Mouse (Mus musculus) lung, embryonic 14.5 days (tissue): ENCODE data around the gene Gm49320. TPM values are rescaled to one million over a fixed set of nuclear protein-coding genes. Genes with fewer than 3 reads are reported as not detected.

Experiments
- ATAC-seq: fragments of 200-750 bp; cut with Nextera tagmentation; 2 replicates; pipeline ENCODE4 v1.8.0; 2017; ENCODE audit warnings: mild to moderate bottlenecking, moderate TSS enrichment, moderate library complexity; ENCODE audit not compliant: insufficient read depth
- DNase-seq: peaks from one replicate; pipeline ENCODE4 v3.0.0-alpha.2; 2015
- H3K27ac ChIP-seq: fragments of 300-500 bp; sonication (generic); 2 replicates; pipeline ENCODE4 v1.5.1; 2014; ENCODE audit warnings: low read depth, mild to moderate bottlenecking, moderate library complexity
- H3K27me3 ChIP-seq: fragments of 300-500 bp; sonication (generic); 2 replicates; pipeline ENCODE4 v1.6.1; 2014; ENCODE audit warnings: low read length, control low read depth; ENCODE audit not compliant: insufficient read depth
- H3K36me3 ChIP-seq: fragments of 300-500 bp; sonication (generic); 2 replicates; pipeline ENCODE4 v1.6.1; 2014; ENCODE audit warnings: control low read depth; ENCODE audit not compliant: insufficient read depth
- H3K4me1 ChIP-seq: fragments of 300-500 bp; sonication (generic); 2 replicates; pipeline ENCODE4 v1.6.1; 2014; ENCODE audit warnings: antibody characterized with exemption, control low read depth; ENCODE audit not compliant: insufficient read depth
- H3K4me2 ChIP-seq: fragments of 300-500 bp; sonication (generic); 2 replicates; pipeline ENCODE4 v1.6.1; 2014; ENCODE audit warnings: mild to moderate bottlenecking
- H3K4me3 ChIP-seq: fragments of 300-500 bp; sonication (generic); 2 replicates; pipeline ENCODE4 v1.5.1; 2014; ENCODE audit warnings: low read depth, low read length
- H3K9ac ChIP-seq: fragments of 300-500 bp; sonication (generic); 2 replicates; pipeline ENCODE4 v1.6.1; 2014
- H3K9me3 ChIP-seq: fragments of 300-500 bp; sonication (generic); 2 replicates; pipeline ENCODE4 v1.6.1; 2016; ENCODE audit warnings: low read depth, low read length, control low read depth
- CTCF ChIP-seq: IDR thresholded peaks from 2 replicates; pipeline ENCODE4 v1.5.1; 2016; ENCODE audit warnings: antibody characterized with exemption, low read depth
- WGBS: fragments of 180-500 bp; shearing (Covaris S2); extraction: QIAGEN DNeasy Blood & Tissue Kit; methylation state at CpG from one replicate; pipeline ENCODE4 v1.1.7; 2014; 5-methylcytosine and 5-hydroxymethylcytosine counted together
- polyA plus RNA-seq: library from polyadenylated mRNA; unstranded; fragments of >200 nt; fragmentation: Nextera tagmentation; extraction: Ambion mirVana; gene quantifications from 2 replicates; pipeline ENCODE4 v1.2.1, GENCODE M21; 2014

Gm49320 gene
- polyA plus RNA-seq, 1 experiment from 2014 or later: 1.2 TPM

GRCm38 (mm10) chr8:4226739-4227347 is 11.8 kb upstream of the Gm49320 start, which contains the start of gene Lrrc8e:
Gene Lrrc8e, plus strand, starts transcription at chr8:4226827.
- Histone ChIP-seq H3K27ac (no peak within 1 kb of the TSS), H3K9me3 (no peaks in the 10 kb centered on the region), H3K4me1 (peaks cover 3% of the 10 kb centered on the region; the same call in 1 of the 2 replicates), H3K9ac (peak within 1 kb of the TSS; percentile 54), H3K36me3 (no peaks in the 10 kb centered on the region), H3K27me3 (peaks cover 9% of the 10 kb centered on the region), H3K4me3 (peak within 1 kb of the TSS; percentile 35), H3K4me2 (peak within 1 kb of the TSS; percentile 64)
- WGBS: 4% methylated on average over 33 of the region's 33 CpGs
- DNase-seq (no peak), ATAC-seq (peak; percentile 85)
- TF ChIP-seq CTCF: no peak

- Histone ChIP-seq H3K36me3 (no peaks in the 10 kb centered on the region), H3K9ac (no peak overlapping the region), H3K27ac (no peak overlapping the region), H3K9me3 (no peaks in the 10 kb centered on the region), H3K4me2 (no peak overlapping the region), H3K4me3 (no peak overlapping the region), H3K4me1 (peaks cover 3% of the 10 kb centered on the region; the same call in 1 of the 2 replicates), H3K27me3 (peaks cover 9% of the 10 kb centered on the region)
- no peak for DNase-seq
- TF ChIP-seq CTCF: no peak
- 89% methylated on average over 4 of the region's 4 CpGs for WGBS
- no peak for ATAC-seq
Measured at GRCm38 (mm10) chr8:4227919-4228318, 10.7 kb upstream of the Gm49320 start.

- Histone ChIP-seq H3K4me2 (no peak overlapping the region), H3K9me3 (no peaks in the 10 kb centered on the region), H3K9ac (no peak overlapping the region), H3K27me3 (peaks cover 9% of the 10 kb centered on the region), H3K27ac (no peak overlapping the region), H3K4me1 (peaks cover 3% of the 10 kb centered on the region; the same call in 1 of the 2 replicates), H3K36me3 (no peaks in the 10 kb centered on the region), H3K4me3 (no peak overlapping the region)
- ATAC-seq (no peak), DNase-seq (no peak)
- 62% methylated on average over 5 of the region's 5 CpGs for WGBS
- no peak for TF ChIP-seq CTCF
Measured at GRCm38 (mm10) chr8:4229784-4230183, 8.9 kb upstream of the Gm49320 start.

GRCm38 (mm10) chr8:4230612-4231351 is 7.9 kb upstream of the Gm49320 start:
- ATAC-seq: no peak
- no peak for TF ChIP-seq CTCF
- 53% methylated on average over 10 of the region's 10 CpGs for WGBS

GRCm38 (mm10) chr8:4237814-4238433 is 741 bp upstream of the Gm49320 start:
- 18% methylated on average over 15 of the region's 15 CpGs for whole genome bisulfite sequencing
- peak overlapping the region; percentile 66 for H3K9ac ChIP-seq
- no peak for TF ChIP-seq CTCF
- peaks cover 9% of the 10 kb centered on the region for H3K4me1 ChIP-seq
- H3K4me2 ChIP-seq: peak overlapping the region; percentile 88
- H3K4me3 ChIP-seq: peak overlapping the region; percentile 76
- no peaks in the 10 kb centered on the region for H3K9me3 ChIP-seq
- H3K27ac ChIP-seq: peak overlapping the region; percentile 95
- DNase-seq (peak; percentile 34), ATAC-seq (no peak)
- peaks cover 18% of the 10 kb centered on the region for H3K36me3 ChIP-seq
- H3K27me3 ChIP-seq: no peaks in the 10 kb centered on the region

More at GRCm38 (mm10) chr8:4230612-4231351, 7.9 kb upstream of the Gm49320 start:
- Histone ChIP-seq H3K4me3 (no peak overlapping the region), H3K36me3 (no peaks in the 10 kb centered on the region), H3K27me3 (peaks cover 9% of the 10 kb centered on the region), H3K4me2 (no peak overlapping the region), H3K9ac (no peak overlapping the region), H3K27ac (no peak overlapping the region), H3K9me3 (no peaks in the 10 kb centered on the region), H3K4me1 (peaks cover 3% of the 10 kb centered on the region; the same call in 1 of the 2 replicates)
- DNase-seq: no peak

- Histone ChIP-seq H3K27ac (peak overlapping the region; percentile 95), H3K27me3 (no peaks in the 10 kb centered on the region), H3K4me3 (peak overlapping the region; percentile 76), H3K9me3 (no peaks in the 10 kb centered on the region), H3K36me3 (peaks cover 33% of the 10 kb centered on the region), H3K4me1 (peaks cover 9% of the 10 kb centered on the region), H3K9ac (peak overlapping the region; percentile 81), H3K4me2 (peak overlapping the region; percentile 88)
- 11% methylated on average over 19 of the region's 19 CpGs for WGBS
- DNase-seq (no peak), ATAC-seq (no peak; the same call in 1 of the 2 replicates)
- no peak for TF ChIP-seq CTCF
Measured at GRCm38 (mm10) chr8:4239193-4239890, 677 bp downstream of the Gm49320 start.
